Mouse (Mus musculus): ENCODE measurements around the gene Gm10964. TPM values are rescaled to one million over a fixed set of nuclear protein-coding genes. Genes with fewer than 3 reads are reported as not detected.

Gm10964 gene
- polyA plus RNA-seq (2014; fragmentation: Illumina TruSeq; extraction: RNeasy Lipid Tissue Mini Kit (QIAGEN cat#74804); ENCODE audit: insufficient read depth, low read depth, low replicate concordance) = not detected

DNA sequence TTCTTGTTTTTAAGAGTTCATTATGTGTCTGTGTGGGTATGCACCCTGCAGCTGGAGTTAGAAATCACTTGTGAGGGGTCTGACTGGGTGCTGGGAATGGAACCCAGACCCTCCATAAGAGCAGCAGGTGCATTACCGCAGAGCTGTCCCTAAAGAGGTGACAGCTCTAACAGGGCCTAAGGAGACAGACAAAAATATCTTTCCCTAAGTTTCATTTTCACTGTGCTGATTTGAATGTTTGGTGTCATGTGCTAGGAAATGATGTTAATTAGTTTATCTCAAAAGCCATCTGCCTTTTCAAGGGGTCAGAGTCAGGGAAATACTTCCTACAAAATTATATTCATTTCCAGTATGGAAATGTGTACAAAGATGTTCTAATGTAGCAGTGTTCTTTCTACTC, at the start of gene Gm10964:
TSS of gene Gm10964 (plus strand) at position 38 of the 400 bp plus-strand sequence.

DNA sequence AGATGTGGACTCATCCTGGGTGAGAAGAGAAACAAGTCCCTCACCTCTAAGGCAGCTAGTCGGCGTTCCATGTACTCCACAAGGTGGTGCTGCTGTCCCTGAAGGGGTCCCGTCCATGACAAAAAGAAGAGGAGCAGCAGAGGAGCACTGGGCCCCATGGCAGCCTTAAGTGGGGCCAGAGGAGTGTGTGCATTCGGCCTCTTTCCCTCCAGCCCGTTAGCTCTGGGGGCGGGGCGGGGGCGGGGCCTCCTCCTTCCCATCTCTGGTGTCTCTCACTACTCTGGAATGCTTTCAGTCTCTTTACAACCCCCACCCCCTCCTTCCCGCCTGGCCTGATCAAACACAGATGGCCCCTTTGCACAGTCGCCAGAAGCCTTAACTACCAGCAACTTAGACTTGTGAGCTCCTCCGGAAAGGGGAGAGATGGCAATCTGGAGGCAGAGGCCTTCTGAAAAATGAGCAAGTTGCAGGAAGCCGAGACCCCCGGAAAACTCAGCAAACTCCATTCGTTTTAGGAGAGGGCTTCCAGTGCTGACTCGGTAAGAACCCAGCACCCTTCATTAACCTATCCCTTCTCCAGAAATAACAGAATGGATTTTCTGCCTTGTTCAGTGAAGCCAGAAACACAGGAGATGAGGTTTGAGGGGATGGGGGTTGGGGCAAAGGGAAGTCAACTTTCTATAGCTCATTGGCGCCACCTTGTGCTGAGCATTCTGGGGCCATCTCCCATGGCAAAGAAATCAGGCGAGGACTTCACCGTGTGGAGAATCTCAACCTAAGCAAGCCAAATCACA, 1.2 kb upstream of the Gm10964 start, which contains the start of gene Olfml3:
TSS of gene Olfml3 (minus strand) at position 224 of the 794 bp plus-strand sequence.

DNA sequence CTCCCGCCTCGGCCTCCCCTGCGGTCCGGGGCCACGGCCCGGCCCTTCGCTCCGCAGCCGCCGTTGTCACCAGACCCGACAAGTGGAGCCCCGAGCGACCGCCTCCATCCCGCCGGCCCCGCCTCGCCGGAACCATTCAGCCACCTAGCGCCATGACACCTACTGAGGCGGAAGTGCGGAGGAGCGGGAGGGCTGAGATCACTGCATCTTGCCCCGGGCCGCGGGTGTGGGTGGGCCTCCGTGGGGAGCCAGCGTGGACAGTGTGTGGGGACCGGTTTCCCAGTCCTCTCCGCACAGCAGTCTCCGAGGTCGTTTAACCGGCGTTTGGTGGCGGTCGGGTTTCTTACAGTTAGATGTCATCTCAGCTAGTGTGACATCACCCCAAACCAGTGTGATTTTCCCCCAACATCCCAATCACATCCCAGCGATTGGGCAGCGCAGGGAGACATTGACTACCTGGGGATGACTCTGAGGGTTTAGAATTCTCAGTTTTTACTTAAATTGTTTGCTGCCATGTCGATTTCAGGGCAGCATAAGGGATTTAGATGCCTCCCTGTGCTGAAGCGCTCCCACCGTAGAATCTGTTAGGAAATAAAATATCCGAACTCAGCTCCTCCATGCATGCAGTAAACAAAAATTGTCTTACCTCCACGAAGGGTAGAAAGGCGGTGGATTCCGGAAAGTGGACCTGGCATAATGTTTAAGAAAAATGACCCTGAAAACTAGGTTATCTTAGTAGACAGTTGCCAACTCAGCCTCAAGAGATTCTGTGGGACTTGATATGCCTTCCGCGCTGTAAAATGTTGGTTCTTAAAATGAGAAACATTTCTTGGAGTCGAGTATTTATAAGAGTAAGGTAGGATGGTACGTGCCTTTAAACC, 52.3 kb downstream of the Gm10964 start, which contains the start of gene Hipk1:
TSS of gene Hipk1 (minus strand) at position 334 of the 881 bp plus-strand sequence.

Other genes with a start within 250 kb of the Gm10964 start
- gene Syt6, start 164.1 kb upstream of the Gm10964 start, polyA plus RNA-seq (2014; fragmentation: Illumina TruSeq; extraction: RNeasy Lipid Tissue Mini Kit (QIAGEN cat#74804); ENCODE audit: insufficient read depth, low read depth, low replicate concordance) = 0.27 TPM
- gene Atg4a-ps, start 93.3 kb upstream of the Gm10964 start, polyA plus RNA-seq (2014; fragmentation: Illumina TruSeq; extraction: RNeasy Lipid Tissue Mini Kit (QIAGEN cat#74804); ENCODE audit: insufficient read depth, low read depth, low replicate concordance) = not detected
- gene Olfml3, start 1.4 kb upstream of the Gm10964 start, polyA plus RNA-seq (2014; fragmentation: Illumina TruSeq; extraction: RNeasy Lipid Tissue Mini Kit (QIAGEN cat#74804); ENCODE audit: insufficient read depth, low read depth, low replicate concordance) = 46.2 TPM
- 24.4 TPM for gene Hipk1, start 52.2 kb downstream of the Gm10964 start, polyA plus RNA-seq (2014; fragmentation: Illumina TruSeq; extraction: RNeasy Lipid Tissue Mini Kit (QIAGEN cat#74804); ENCODE audit: insufficient read depth, low read depth, low replicate concordance)
- gene Dclre1b, start 70.1 kb downstream of the Gm10964 start, polyA plus RNA-seq (2014; fragmentation: Illumina TruSeq; extraction: RNeasy Lipid Tissue Mini Kit (QIAGEN cat#74804); ENCODE audit: insufficient read depth, low read depth, low replicate concordance) = 4.7 TPM
- gene Ap4b1, start 70.2 kb downstream of the Gm10964 start, polyA plus RNA-seq (2014; fragmentation: Illumina TruSeq; extraction: RNeasy Lipid Tissue Mini Kit (QIAGEN cat#74804); ENCODE audit: insufficient read depth, low read depth, low replicate concordance) = 7.8 TPM
- not detected for gene Gm43064, start 70.2 kb downstream of the Gm10964 start, polyA plus RNA-seq (2014; fragmentation: Illumina TruSeq; extraction: RNeasy Lipid Tissue Mini Kit (QIAGEN cat#74804); ENCODE audit: insufficient read depth, low read depth, low replicate concordance)
- gene Bcl2l15, start 93.2 kb downstream of the Gm10964 start, polyA plus RNA-seq (2014; fragmentation: Illumina TruSeq; extraction: RNeasy Lipid Tissue Mini Kit (QIAGEN cat#74804); ENCODE audit: insufficient read depth, low read depth, low replicate concordance) = not detected
- gene Ptpn22, start 120.4 kb downstream of the Gm10964 start, polyA plus RNA-seq (2014; fragmentation: Illumina TruSeq; extraction: RNeasy Lipid Tissue Mini Kit (QIAGEN cat#74804); ENCODE audit: insufficient read depth, low read depth, low replicate concordance) = 7.4 TPM
- 6.1 TPM for gene Rsbn1, start 174.8 kb downstream of the Gm10964 start, polyA plus RNA-seq (2014; fragmentation: Illumina TruSeq; extraction: RNeasy Lipid Tissue Mini Kit (QIAGEN cat#74804); ENCODE audit: insufficient read depth, low read depth, low replicate concordance)
- gene Phtf1, start 228.7 kb downstream of the Gm10964 start, polyA plus RNA-seq (2014; fragmentation: Illumina TruSeq; extraction: RNeasy Lipid Tissue Mini Kit (QIAGEN cat#74804); ENCODE audit: insufficient read depth, low read depth, low replicate concordance) = 14.2 TPM

Data from lung, adult 10 weeks (tissue).